Mouse (Mus musculus): ENCODE data around the gene Grin1.

Grin1 gene

DNA sequence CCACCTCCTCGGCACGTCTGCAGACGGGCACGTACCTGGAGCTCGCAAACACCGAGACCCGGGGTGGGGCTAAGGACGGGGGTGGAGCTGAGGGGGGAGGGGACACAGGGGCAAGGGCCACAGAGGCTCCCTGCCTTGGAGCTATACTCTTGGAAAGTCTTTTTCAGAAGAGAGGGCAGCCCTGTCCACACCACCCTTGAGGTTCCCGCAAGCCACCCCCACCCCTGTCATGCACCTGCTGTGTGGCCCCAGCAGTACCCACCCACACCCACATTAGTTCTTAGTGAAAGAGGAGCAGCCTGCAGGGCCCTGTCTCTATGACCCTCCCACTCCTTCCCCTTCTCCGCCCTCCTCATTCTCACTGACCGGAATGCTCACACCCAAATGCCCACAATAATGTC lies 7.5 kb downstream of the Grin1 start:
- no peak for DNase-seq

GRCm38 (mm10) chr2:25310969-25311368 lies 8.0 kb downstream of the Grin1 start:
- no peak for DNase-seq

DNA sequence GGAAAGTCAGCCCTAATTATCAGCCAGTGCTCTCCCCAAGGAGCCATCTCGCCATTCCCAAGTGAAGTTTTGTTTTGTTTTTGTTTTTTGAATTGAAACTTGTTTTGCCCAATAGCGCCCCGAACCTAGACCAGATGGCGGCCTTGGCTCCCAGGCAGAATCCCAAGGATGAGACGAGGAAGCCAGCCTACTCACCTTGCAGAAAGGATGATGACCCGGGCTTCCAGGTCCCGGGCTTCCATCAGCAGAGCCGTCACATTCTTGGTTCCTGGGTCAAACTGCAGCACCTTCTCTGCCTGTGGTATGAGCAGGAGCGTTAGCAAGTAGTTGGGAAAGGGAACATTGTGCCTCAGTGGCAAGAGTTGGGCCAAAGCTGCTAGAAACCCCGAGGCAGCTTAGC lies 8.8 kb downstream of the Grin1 start:
- DNase-seq, result no peak

GRCm38 (mm10) chr2:25305587-25306359 lies 13.2 kb downstream of the Grin1 start:
- no peak for DNase-seq

GRCm38 (mm10) chr2:25304657-25305541 lies 14.1 kb downstream of the Grin1 start:
- DNase-seq, result peak; percentile 82

DNA sequence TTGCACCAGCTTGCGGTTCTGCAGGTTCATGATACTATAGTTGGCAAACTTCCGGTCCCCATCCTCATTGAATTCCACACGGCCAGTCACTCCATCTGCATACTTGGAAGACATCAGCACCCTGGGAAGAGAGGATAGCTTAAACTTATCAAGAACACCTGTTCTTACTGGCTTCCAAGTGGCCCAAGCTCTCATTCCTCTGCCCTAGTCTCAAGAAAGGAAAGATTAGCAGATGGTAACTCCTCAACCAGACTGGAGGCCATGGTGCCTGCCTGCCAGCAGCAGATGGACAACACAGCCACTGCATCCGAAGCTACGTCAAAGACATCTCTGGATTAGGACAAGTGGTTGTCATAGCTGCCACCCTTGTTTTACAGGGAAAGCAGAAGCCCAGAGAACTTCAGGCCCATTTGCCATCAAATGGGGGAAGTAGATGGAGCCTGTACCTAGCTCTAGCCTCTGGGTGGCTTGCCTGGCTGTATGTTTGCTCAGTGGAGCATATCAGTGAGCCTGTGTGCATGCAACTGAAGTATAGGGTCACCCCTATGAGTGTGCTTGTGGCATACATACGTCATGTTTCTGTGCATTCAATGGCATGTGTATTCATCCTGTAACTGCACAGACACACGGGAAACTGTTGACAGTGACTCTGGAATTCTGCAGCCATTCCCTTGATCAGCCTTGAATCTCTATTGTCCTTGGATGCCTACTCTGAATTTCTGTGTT lies 14.9 kb downstream of the Grin1 start:
- no peak for DNase-seq

- no peak for DNase-seq
These were observed 15.5 kb downstream of the Grin1 start for GRCm38 (mm10) chr2:25303452-25303851.

GRCm38 (mm10) chr2:25298046-25298445 lies 20.9 kb downstream of the Grin1 start:
- DNase-seq, result no peak

DNA sequence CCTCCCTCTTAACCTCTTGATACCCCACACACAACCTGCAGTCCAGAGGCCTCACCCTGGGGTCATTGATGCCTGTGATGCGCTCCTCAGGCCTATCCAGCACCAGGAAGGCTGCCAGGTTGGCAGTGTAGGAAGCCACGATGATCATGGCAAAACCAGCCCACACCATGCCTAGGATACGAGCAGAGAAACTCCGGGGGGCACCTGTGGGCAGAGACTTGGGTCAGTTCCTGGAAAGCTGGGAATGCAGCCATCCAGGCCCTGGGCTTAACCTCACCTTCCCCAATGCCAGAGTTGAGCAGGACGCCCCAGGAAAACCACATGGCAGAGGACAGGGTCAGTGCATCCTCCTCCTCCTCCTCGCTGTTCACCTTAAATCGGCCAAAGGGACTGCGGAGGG lies 21.9 kb downstream of the Grin1 start:
- no peak for DNase-seq

DNA sequence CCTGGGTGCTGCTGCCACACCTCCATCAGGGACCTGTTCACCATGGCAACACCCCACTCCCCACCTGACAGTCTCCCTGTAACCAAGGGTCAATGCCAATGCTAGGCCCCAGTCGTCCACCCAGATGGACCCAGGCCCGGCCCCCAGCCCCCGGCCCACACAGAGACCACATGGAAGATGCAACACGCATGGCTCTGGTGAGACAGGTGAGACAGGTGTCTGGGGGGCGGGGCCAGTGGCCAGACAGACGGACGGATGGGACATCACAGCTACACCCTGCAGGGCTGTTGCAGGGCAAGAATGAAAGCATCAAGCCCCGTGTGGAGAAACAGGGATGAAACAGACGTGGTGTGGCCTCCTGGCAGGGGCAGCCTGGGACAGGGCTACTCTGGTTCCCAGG lies 25.3 kb downstream of the Grin1 start:
- DNase-seq, result no peak

DNA sequence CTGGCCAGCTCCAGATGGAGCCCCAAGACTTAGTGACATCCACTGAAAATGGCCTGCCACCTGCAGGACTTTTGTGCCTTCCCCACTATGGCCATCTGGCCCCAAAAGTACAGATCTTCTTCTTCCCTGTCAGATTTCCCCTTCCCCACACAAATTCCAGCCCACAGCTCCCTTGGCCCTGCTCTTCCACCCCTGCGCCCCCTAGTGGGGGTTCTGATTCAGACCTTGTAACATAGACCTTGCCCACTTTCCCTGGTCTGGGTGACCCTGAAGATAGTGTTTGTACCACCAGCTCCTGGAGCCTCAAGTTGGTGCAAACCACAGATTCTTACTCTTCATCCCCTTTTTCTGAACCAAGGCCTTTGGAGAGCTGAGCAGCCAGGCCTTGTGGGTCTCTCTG lies 26.1 kb downstream of the Grin1 start:
- DNase-seq, result peak; percentile 84

DNA sequence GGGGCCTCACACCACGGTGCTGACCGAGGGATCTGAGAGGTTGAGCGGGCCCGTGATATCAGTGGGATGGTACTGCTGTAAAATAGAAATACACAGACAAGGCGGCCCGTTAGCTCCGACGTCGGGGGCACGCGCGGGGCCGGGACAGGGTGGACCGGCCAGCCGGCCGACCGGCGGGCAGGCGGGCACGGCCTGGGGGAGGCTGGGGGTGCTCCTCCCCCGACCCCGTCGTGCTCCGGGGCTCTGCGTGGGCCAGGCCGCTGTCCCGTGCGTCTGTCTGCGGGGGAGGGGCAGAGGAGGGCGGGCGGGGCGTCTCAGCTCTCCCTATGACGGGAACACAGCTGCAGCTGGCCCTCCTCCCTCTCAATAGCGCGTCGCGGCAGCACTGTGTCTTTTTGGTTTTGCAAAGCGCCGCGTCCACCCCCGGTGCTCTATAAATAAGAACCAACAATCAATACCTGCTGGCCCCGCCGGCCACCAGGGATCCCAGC lies 26.9 kb downstream of the Grin1 start:
- no peak for DNase-seq

GRCm38 (mm10) chr2:25291184-25292053 lies 27.6 kb downstream of the Grin1 start:
- no peak for DNase-seq

- no peak for DNase-seq
These were observed 28.2 kb downstream of the Grin1 start for GRCm38 (mm10) chr2:25290816-25291130.

DNA sequence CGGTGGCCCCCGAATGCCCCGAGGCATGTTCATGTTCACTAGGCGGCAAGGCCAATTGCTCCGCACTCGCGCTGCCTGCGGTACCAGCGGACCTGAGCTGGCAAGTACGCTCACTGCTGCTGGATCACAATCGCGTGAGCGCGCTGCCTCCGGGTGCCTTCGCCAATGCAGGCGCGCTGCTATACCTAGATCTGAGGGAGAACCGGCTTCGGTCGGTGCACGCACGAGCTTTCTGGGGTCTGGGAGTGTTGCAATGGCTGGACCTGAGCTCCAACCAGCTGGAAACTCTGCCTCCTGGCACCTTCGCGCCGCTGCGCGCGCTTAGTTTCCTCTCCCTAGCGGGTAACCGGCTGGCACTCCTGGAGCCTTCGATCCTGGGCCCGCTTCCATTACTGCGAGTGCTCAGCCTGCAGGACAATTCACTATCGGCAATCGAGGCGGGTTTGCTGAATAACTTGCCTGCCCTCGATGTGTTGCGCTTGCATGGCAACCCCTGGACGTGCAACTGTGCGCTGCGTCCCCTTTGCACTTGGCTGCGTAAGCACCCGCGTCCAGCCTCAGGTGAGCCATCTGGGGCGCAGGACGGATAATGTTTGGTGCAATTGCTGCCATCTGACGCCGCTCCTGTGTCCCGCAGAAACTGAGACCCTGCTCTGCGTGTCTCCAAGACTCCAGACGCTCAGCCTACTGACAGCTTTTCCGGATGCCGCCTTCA lies 28.7 kb downstream of the Grin1 start:
- DNase-seq, result peak; percentile 44

- no peak for DNase-seq
These were observed 29.3 kb downstream of the Grin1 start, which contains the start of gene Lrrc26 for GRCm38 (mm10) chr2:25289651-25290050. TSS of gene Lrrc26 (plus strand) at chr2:25289915.

DNA sequence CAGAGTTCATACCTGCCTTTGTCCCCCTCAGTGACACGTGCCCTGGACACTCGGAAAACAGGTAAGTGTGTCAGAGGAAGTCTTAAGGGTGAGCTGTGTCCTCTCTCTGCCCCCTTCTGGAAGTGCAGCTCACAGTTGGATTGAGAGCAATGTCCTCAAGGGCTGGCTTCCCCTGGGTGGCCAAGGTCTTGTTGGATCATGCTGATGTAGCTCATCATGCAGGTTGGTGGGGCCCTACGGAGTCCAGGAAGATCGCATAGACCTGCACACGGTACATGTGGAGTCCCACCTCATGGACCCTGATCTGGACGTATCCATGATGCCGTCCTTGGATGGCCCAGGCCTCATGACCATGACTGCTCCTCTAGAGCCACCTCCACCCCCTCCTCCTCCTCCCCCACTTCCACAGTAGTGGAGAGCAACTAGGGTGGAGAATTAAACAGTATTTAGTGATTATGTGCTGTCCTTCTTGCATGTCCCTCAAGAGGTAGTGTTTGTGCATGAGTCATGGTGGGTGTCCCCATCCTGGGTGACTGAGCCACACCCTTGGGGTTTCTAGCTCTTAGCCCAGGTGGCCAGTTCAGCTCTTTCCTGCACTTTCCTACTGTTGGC lies 30.1 kb downstream of the Grin1 start:
- DNase-seq, result no peak

DNA sequence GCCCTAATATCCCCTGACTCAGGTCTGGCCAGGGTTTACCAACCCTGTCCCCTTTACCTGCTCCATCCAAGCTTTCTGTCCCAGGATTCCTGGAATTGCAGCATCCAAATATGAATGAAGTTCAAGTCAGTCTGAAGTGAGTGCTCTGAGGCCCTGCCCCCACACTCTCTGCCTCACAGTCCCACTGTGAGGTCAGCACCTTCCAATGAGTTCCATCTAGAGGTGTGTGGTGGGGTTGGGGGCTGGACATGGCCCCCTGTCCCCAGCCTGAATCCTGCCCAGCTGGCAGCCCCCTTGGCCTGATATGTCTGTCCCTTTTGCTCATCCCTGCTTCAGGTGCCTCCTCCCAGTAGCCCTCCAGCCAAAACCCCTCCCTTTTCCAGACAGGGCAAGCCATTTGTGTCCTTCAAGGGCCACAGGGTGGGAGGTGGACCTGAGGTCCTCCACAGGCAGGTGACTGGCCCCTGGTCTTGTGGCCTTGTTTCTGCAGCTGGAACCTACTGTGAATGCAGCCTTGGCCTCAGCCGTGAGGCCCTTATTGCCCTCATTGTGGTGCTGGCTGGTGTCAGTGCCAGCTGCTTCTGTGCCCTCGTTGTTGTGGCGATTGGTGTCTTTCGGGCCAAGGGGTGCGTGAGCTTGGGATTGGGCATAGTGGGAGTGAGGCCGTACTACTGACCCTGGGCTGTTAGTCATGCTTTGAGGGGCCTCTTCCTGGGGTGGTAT lies 30.9 kb downstream of the Grin1 start, which contains the start of gene Tmem210:
TSS of gene Tmem210 (plus strand) at position 219 of the 723 bp plus-strand sequence.
- no peak for DNase-seq

DNA sequence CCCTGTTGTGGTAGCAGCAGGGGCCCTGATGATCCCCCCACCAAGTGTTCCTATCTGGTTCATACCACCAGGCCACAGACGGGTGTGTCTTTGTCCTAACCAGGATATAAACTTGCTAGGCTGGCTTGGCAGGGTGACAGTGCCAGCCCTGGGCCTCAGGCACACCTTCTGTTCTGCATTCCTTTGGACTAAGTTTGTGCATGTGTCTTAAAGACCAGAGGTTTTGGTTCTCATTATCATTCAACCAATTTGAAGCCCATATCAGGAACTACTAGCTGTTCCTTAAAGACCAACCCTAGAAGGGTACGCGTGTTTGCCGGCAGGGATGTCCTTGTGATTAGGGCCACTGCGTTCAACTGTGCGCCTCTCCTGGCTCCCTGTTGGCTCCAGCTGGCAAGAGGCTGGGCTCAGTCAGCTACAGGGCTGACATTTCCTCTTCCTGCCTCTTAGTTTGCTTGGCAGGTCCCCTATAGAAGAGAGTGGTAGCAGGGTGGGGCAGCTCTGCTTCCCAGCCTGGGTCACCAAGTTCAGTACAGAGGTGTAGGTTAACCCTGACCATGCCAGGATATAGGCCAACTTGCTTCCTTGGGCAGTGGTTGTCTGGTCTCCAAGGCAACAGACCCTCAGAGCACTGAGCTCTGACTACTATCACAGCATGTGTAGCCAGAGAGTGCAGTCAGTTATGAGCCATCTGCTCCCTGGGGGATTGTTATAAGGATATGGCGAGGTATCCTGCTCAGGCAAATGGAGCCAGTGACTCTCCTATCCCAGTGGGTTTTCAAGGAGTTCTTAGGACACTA lies 31.9 kb downstream of the Grin1 start:
- no peak for DNase-seq

- DNase-seq, result no peak
These were observed 32.7 kb downstream of the Grin1 start for GRCm38 (mm10) chr2:25286314-25286713.

All from retina, postnatal 1 day (tissue).